Mouse (Mus musculus): ENCODE data around the gene Axdnd1.
"Not testable (repeated sequence)": the region's sequence is repeated elsewhere in the genome, so short reads cannot be mapped to it uniquely, and the experiment has no call there.

Axdnd1 gene

GRCm38 (mm10) chr1:156437016-156437708 lies 16.2 kb upstream of the Axdnd1 start:
- DNase-seq = no peak

DNA sequence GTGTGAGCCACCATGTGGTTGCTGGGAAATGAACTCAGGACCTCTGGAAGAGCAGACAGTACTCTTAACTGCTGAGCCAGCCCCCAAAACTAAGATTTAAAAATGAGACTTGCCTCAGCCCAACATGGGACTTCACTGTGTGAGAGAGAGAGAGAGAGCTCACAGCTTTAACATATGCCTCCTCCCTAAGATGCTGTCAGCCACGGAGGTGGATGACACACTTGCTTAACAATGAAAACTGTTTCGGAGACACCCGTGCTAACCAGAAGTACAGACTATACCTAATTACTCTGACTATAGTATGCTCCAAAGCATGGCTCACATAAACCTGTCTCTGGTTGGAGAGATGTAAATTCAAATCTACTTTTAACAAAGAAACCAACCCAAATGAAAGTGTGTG lies 12.5 kb upstream of the Axdnd1 start:
- DNase-seq = no peak

- DNase-seq = no peak
Observed at GRCm38 (mm10) chr1:156432498-156432897, 11.5 kb upstream of the Axdnd1 start.

GRCm38 (mm10) chr1:156428434-156428833 lies 7.5 kb upstream of the Axdnd1 start:
- no peak for DNase-seq

DNA sequence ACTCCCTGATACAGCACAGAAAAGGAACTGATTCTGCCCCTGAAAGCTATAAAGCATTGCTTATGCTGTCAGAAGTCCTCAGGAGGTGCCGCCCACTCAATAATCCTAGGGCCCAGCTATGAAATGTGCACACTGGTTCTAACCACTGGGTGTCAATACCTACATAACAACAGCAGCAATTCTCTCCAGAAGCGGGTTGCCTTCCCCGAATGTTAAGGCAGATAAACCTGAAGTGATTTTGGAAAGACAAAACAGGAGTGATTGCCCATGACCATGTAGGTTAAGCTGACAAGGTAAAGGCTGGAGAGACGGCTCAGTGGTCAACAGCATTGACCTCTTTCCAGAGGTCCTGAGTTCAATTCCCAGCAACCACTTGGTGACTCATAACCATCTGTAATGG lies 4.8 kb upstream of the Axdnd1 start:
- DNase-seq = no peak

- DNase-seq = no peak
Observed at GRCm38 (mm10) chr1:156424054-156424453, 3.1 kb upstream of the Axdnd1 start.

GRCm38 (mm10) chr1:156423493-156423892 lies 2.5 kb upstream of the Axdnd1 start:
- DNase-seq = no peak

GRCm38 (mm10) chr1:156422856-156423255 lies 1.9 kb upstream of the Axdnd1 start:
- DNase-seq = no peak

DNA sequence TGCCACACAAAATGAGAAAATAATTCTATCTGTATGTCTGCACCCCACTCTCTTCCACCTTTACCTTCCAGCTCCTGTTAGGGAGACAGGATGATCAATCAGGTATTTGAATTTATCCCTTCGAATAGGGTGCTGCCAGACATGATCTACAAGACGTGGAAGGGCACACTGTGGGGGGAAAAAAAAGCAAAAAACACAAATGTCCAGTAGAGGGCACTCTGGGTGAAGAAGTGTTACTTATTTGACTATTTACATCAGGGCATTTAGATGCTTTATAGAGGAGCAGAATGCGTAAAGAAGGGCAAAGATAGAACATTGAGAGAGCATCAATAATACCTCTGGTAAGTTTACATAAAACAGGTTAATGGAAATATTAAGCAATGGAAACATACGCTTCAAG lies 2.8 kb downstream of the Axdnd1 start:
- peak in 1 of 2 experiments; percentile 57 for DNase-seq

- no peak for DNase-seq
Observed at GRCm38 (mm10) chr1:156408521-156408920, 12.4 kb downstream of the Axdnd1 start.

DNA sequence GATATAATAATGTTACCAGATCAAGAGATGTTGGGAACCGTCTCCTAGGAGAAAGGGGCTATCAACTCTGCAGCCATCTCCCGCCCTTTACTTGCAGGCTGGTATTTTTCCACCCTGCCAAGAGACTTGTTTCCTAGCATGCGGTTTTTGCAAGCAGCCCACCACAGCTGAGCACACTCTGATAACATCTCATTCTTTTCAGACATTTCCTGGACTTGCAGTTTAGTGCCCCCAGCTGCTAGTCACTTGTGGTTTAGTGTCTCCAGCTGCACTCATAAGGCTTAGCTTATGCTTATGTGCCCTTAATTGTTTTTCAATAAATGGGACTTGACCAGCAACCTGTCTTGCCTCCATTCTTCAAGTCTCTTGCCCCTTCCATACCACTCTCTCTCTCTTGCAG lies 13.0 kb downstream of the Axdnd1 start:
- DNase-seq = no peak

DNA sequence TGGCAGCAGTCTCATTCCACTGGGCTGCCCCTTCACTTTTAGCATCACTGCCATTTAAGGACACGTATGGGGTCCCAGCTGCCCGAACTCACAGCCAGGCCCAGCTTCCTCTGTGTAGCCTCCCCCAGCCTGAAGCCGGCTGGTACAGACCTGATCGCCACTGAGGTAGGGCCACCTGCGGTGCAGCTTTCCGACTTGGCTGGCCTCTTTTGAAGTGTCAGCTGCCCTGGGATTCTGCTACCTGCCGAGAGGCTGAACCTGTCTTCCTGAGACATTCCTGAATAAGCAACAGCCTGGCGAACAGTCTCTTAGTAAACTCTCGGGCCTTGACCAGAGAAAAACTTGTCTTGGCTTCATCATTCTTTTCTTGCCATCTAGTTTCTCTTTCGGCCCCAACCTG lies 17.7 kb downstream of the Axdnd1 start:
- DNase-seq = no peak

GRCm38 (mm10) chr1:156402491-156402890 lies 18.5 kb downstream of the Axdnd1 start:
- peak in 1 of 2 experiments; percentile 26 for DNase-seq

DNA sequence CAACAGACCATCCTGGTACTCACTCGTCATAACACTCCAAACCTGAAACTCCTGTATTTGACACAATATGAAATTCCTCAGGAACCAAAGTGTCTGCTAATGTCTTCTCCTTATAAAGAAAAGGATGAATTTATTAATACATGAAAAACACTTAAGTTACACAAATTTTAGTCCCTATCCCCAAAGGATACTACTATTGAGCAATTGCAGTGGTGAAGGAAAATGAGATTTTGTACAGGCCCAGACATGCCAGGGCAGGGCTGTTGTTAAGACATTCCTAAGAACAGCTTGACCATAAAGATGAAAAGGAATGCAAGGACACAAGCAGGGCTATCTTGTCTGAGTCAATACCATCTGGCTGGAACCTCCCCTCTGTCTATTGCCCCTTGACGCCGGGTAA lies 20.8 kb downstream of the Axdnd1 start:
- not testable (repeated sequence) for DNase-seq

DNA sequence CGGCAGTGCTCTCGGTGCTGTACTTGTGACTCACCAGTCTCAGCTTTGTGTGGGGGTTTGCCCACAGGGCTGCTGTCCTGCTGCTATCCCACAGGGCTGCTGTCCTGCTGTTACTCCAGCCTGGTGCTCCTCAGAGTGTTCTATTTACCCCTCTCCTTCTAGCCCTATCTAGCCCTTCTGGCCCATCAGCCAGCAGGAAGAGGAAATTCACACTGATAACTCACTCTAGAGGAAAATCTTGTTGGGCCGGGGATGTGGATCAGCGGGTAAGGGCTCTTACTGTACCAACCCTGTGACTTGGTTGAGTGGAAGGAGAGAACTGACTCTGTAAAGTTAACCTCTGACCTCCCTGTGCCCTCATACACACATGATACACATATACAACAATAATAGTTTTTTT lies 27.8 kb downstream of the Axdnd1 start:
- DNase-seq = no peak

GRCm38 (mm10) chr1:156386880-156387279 lies 34.1 kb downstream of the Axdnd1 start:
- no peak for DNase-seq

DNA sequence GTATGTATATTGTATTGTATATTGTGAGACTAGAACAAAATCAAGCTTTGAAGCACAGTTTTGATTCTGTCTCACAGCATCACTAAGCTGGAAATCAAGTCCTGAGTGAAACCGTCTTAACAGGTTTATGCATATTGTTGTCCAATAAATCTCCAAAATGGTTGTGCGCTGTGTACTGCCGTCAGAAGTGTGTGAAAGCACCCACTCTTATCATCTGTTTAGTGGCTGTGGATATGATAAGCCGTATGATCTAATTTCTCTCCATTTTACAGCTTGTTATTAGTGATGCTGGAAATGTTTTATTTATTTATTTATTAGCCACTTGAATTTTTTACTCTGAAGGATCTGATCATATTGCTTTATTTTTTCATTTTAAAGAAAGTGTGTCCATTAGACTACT lies 34.7 kb downstream of the Axdnd1 start:
- DNase-seq = no peak

DNA sequence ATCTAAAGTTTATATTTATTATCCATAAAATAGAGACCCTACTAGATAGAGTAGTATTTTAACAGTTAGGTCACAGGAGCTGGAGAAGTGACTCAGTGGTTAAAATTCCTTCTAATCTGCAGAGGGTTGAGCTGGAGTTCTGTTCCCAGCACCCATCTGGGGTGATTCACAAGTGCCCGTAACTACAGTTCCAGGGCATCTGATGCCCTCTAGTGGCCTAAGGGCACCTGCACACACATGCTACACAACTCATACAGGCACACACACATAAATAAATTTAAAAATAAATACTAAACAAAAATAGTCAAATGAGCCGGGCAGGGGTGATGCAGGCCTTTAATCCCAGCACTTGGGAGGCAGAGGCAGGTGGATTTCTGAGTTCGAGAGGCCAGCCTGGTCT lies 39.7 kb downstream of the Axdnd1 start:
- DNase-seq = no peak

- DNase-seq = no peak
Observed at GRCm38 (mm10) chr1:156365740-156366139, 55.2 kb downstream of the Axdnd1 start, which contains the start of gene Gm2000. Gene Gm2000 (plus strand): TSS chr1:156366040.

DNA sequence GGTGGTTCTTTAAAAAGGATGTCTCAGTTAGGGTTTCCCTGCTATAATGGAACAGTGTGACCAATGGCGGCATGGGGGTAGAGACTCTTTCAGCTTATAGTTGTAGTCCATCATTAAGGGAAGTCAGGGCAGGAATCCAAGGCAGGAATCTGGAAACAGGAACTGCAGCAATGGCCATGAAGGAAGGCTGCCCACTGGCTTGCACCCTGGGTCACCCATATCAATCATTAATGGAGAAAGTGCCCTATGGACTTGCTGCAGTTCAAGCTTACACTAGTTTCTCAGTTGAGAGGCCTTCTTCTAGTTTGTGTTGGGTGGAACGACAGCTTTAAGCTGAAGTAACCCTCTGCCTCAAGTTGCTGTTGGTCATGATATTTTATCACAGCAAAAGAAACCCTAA lies 68.5 kb downstream of the Axdnd1 start:
- peak; percentile 42 to 47 for DNase-seq

DNA sequence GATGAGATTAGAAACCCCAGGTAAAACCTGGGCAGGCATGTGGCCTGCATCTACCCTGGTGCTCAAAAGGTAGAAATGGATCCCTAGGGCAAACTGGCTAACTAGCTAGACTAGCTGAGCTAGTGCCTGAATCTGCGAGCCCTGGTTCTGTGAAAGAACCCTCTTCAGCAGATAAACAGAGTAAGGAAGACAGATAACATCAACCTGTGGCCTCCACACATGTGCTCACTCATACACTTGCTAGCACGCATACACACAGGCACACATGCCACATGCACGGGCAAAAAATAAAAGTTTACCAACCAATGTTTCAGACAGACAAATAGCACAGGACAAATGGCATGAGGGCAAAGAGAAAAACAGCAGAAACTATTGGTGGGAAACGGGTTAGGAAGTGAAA lies 70.5 kb downstream of the Axdnd1 start:
- no peak for DNase-seq

DNA sequence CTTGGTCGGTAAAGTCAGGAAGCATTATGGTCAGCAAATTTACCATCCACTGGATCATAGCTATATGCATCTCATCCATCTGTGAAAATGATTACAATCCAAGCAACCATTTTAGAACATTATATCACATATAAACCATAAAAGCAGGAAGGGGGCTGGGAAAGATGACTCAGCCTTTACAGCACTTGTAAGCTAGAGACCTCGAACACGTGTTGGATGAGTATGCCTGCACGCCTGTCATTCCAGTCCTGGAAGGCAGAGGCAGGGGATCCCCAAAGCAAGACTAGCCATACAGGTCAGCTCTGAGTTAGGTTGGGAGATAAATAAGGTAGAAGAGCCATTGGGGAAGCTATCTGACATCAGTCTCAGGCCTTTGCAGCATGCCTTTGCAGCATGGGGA lies 71.9 kb downstream of the Axdnd1 start:
- DNase-seq = no peak

DNA sequence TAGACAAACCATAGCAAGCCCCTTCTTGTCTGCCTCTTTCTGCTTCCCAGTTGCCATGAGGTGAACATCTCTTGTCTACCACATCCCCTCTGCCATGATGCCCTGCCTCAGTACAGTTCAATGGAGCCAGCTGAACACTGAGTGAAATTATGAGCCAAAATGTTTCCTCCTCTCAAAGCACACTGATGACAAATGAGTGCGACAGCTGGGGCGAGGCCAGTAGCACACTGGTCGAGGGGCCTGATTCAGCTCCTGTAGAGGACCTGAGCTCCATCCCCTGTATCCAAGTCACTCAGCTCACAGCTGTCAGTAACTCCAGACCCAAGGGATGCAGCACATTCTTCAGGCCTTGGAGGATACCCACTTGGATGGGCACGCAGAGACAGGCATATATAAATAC lies 75.3 kb downstream of the Axdnd1 start:
- no peak for DNase-seq

DNA sequence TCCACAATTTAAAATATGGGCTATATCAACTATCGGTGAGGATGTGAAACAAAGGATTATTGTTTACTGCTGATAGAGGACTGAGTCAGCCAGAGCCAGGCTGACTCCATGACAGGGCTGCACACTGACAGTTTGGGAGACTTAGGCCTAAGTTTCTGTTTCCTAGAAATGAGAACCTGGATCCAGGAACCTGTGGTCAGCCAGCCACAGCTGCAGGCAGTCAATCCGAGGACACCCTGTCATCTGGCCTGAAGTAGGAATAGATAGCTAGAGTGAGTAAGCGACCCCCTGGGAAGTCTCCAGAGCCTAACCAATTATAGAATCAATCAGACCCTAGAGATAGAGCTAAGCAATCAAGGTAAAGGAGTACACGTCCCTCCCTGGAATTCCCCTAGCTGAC lies 76.5 kb downstream of the Axdnd1 start:
- no peak for DNase-seq

DNA sequence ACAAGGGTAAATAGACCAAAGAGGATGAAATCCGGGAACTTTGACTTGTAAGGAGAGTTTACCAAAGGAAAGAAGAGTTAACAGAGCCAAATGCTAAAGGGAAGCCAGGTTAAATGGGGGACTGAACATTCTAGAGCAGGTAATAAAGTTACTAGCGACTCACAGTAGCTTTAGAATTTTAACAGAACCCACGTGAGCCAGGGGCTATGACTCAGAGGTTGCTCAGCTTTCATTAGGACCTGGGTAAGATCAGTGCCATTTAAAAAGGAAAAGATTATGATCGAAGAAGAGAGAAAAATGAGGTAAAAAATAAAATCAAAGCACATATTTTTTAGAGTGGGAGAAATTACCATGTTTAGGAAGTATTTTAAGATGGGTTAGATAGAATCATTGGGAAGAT lies 80.1 kb downstream of the Axdnd1 start:
- DNase-seq = no peak

Measured in kidney, postnatal 25 days (tissue).